Mouse (Mus musculus): Measurements from ENCODE around the gene Tbx15. TPM values are rescaled to one million over a fixed set of nuclear protein-coding genes. Genes with fewer than 3 reads are reported as not detected.

Tbx15 gene
- polyA plus RNA-seq, 1 experiment from 2014 or later, result 0.33 TPM

DNA sequence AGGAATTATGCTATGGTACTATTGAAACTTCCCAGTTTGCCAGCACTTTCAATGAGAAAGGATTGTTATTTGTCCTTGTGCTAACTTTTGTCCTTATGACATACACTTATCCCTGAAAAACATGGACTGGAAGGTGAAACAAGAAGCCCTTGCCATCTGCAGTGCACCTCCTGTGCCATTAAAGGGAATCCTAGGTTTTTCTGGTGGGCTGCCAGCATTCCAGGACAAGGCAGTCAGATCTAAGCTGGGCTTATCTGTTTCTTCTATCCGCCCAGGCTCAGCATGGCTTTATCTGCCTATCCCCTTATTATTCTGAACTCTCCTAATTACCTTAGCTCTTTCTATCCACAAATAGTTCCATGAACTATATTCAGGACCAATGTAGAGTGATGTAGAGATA, 98.6 kb downstream of the Tbx15 start:
- no peaks in the 10 kb centered on the region for H3K4me1 ChIP-seq
- 60% methylated on average over 1 of the region's 1 CpGs for WGBS
- H3K4me3 ChIP-seq (replicated peaks), result no peak overlapping the region
- H3K4me2 ChIP-seq, result no peak overlapping the region
- H3K9me3 ChIP-seq, result no peaks in the 10 kb centered on the region
- no peaks in the 10 kb centered on the region for H3K36me3 ChIP-seq
- no peak for ATAC-seq (ENCODE audit: insufficient read depth, low FRiP score, low read depth)
- H3K27ac ChIP-seq, result no peak overlapping the region
- no peaks in the 10 kb centered on the region for H3K27me3 ChIP-seq (replicated peaks)
- no peak overlapping the region for H3K9ac ChIP-seq

DNA sequence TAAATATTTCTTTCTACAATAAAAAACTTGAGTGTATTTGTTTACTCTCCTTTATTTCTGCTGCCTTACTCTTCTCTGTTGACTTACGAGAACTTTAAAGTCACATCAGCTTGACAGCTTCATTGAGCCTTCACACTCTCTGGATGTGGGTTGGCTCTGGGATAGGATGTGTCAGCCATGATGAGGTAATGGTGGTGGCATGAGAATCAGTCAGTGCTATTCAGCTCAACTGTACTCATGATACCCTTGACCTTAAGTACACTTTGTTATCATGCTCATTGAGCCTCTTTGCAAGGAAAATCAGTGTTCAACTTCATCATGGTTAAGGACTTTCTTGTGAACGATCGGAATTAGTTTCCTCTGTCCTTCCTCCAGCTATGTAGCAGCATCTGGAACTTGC, 99.8 kb downstream of the Tbx15 start:
- H3K36me3 ChIP-seq, result no peaks in the 10 kb centered on the region
- H3K4me3 ChIP-seq (replicated peaks), result no peak overlapping the region
- WGBS, result 81% methylated on average over 3 of the region's 3 CpGs
- H3K27ac ChIP-seq, result no peak overlapping the region
- no peak for ATAC-seq (ENCODE audit: insufficient read depth, low FRiP score, low read depth)
- H3K27me3 ChIP-seq (replicated peaks), result no peaks in the 10 kb centered on the region
- no peaks in the 10 kb centered on the region for H3K9me3 ChIP-seq
- H3K4me2 ChIP-seq, result no peak overlapping the region
- no peak overlapping the region for H3K9ac ChIP-seq
- H3K4me1 ChIP-seq, result no peaks in the 10 kb centered on the region

DNA sequence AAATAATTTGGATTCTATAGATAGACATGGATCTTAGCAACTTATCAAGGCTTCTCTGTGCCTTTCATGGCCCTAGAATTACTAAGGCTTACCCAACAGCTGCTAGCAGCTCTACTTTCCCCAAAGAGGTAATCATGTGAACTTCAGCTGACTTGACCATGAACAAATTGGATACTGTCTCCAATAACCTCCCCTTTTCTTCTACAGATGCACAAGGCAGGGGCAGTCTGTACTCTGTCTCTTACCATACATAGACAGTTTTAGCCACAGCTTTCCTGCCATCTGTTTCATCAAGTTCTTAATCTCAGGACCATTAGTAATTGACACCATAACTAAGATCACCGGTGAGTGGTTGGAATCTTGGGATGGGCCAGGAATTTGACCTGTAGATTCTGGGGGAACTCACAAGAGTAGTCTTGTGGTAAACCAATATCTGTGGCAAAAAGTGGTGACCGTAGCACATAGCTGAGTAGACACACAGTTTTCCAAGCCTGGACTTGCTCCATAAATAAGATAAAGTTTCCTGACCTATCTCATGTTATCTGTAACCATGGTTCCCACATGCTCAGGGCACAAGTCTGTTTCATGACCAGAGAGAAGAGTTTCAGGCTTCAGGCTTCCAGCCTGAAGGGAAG, 139.6 kb downstream of the Tbx15 start:
- Histone ChIP-seq H3K36me3 (no peaks in the 10 kb centered on the region), H3K9me3 (no peaks in the 10 kb centered on the region), H3K9ac (no peak overlapping the region), H3K27me3 (replicated peaks) (no peaks in the 10 kb centered on the region), H3K4me1 (no peaks in the 10 kb centered on the region), H3K4me2 (no peak overlapping the region), H3K4me3 (replicated peaks) (no peak overlapping the region), H3K27ac (no peak overlapping the region)
- 69% methylated on average over 2 of the region's 2 CpGs for WGBS
- ATAC-seq (ENCODE audit: insufficient read depth, low FRiP score, low read depth), result no peak

DNA sequence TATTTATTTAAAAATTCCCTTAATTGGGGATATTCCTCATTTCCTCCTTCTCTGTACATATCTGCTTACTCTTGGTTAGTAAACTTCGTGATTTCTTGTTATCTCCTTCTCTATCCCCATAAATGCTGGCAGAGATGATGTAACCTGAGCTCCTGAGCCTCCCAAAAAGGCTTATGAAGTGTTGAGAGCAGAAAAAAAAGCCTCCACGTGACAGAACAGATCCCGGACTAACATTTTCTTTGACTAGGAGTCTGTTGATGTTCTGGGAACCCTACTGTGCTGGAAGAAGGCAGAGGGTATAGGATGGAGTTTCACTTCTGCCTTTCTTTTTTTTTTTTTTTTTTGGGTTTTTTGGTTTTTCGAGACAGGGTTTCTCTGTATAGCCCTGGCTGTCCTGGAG, 146.9 kb downstream of the Tbx15 start:
- 36% methylated on average over 3 of the region's 4 CpGs for WGBS
- no peak for ATAC-seq (ENCODE audit: insufficient read depth, low FRiP score, low read depth)
- no peaks in the 10 kb centered on the region for H3K9me3 ChIP-seq

More for the DNA sequence above, 146.9 kb downstream of the Tbx15 start:
- no peak overlapping the region for H3K27ac ChIP-seq
- no peak overlapping the region for H3K4me2 ChIP-seq
- no peaks in the 10 kb centered on the region for H3K36me3 ChIP-seq
- no peak overlapping the region for H3K9ac ChIP-seq
- H3K4me3 ChIP-seq (replicated peaks), result no peak overlapping the region
- H3K27me3 ChIP-seq (replicated peaks), result no peaks in the 10 kb centered on the region
- H3K4me1 ChIP-seq, result no peaks in the 10 kb centered on the region

Small RNAs within 50 kb of the gene (microRNA-seq; reads per million reads assigned to microRNA genes)
- gene Mir6481, result not detected

Other genes starting within 250 kb of the Tbx15 start
- 7.9 and 10.2 TPM in 2 replicates for gene Wars2, start 99.3 kb upstream of the Tbx15 start, polyA plus RNA-seq (2015; fragmentation: Nextera tagmentation; extraction: Ambion mirVana)

Data from stomach, embryonic 15.5 days (tissue).